Mouse (Mus musculus): ENCODE measurements around the gene Trim23.
"Not testable (repeated sequence)": the region's sequence is repeated elsewhere in the genome, so short reads cannot be mapped to it uniquely, and the experiment has no call there.

Gene Trim23

DNA sequence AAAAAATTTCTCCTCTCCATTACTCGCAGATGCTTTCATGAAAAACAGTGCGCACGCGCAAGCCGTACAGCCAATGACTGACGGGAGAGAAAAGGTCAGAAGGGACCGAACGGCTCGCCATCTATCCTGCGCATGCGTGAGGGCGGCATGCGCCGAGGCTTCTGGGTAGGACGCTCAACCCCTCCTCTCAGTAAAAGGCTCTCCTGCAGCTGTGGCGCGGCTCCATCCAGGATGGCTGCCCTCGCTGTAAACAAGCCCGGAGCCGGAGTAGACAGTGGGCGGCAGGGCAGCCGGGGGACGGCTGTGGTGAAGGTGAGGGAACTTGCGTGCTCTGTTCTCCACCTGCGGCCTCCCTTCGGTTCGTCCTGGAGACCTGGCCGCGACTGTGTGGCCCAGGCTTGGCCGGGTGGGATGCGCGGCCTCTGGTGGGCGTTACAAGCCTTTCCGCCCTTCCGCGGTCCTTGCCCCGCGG lies at the start of gene Trim23:
Gene Trim23, plus strand, starts transcription at position 148 of the 472 bp plus-strand sequence.
- DNase-seq: peak; percentile 98 to 99

DNA sequence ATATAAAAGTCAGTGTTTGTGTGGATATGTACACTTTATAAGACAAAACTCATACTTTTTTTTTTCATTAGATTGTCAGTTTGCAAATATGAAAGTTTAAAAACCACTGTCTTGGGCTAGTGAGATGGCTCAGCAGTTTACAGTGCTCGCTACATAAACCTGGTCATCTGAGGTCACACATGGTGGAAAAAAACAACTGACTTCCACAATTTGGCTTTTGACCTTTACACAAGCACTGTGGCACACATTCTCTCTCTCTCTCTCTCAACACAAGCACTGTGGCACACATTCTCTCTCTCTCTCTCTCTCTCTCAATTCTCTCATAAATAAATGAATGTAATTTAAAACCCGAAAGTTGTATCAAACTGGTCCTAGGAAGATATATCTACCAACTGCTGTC lies 46.0 kb upstream of the Trim23 start:
- no peak for DNase-seq

DNA sequence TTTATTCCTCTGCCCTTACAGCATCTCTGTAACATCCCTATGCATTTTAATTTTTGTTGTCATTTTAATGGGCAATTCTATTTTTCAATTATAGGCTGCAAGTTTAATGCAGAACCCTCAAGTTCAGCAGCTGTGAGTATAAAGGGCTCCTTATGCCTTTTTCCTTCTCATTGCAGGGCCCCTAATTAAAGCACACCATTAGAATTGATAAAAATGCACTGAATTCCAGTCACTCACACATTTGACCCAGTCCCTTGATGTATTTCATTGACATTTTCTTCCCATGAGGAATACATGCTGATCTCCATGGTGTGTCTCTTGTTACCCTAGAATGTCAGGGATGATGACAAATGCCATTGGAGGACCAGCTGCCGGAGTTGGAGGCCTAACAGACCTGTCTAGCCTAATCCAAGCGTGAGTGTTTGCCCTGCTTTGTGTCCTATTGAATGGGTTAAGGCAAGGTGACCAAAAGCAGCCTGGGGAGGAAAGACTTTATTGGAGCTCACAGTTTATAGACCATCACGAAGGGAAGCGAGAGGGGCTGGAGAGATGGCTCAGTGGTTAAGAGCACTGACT lies 44.0 kb upstream of the Trim23 start:
- no peak for DNase-seq

DNA sequence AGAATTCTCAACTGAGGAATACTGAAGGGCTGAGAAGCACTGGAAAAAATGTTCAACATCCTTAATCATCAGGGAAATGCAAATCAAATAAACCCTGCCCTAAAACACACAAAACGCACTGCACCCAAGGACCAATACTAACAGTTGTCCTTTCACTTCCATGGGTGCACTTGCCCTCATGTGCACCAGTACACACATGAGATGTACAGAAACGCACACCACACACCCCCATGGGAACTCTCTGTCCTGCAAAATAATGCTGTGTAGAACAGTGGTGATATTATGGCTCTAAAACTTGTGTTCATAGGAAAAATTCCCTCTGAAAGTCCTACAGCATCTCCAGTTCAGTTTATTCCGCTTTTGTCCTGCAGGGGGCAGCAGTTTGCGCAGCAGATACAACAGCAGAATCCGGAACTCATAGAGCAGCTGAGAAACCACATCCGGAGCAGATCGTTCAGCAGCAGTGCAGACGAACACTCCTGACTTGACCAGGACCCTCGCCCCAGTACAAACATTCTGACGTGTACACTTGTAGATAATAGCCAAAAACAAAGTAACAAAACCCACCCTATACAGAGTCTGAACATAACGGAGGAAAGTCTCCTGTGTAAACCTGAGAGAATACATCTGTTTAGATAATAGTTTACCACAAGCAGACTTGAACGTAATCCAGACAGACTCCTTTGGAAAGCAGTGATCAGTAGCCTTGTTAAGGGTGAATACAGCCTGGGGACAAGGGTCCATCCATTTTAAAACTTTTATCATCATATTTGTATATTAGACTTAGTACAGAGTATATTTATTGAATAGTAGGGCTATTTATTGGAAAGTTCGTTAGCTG lies 39.0 kb upstream of the Trim23 start:
- DNase-seq: peak; percentile 82 to 89

DNA sequence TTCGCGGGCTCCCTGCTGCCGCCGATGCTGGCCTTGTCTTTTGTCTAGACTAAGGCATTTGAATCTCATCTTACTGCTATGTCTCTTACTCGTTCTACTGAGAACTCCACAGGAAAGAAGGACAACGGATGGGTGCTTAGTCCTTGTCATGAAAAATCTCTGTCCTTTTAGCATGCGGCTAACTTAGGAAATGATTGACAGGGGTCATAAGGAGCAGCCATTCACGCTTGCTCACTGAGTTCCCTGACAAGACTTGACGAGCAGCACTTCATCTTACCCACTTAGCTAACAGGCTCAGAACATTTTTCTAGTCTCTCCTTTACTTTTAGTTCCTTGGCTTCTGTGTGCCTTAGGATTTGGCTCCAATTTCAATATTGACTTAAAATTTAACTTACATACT lies 33.7 kb upstream of the Trim23 start:
- no peak for DNase-seq

DNA sequence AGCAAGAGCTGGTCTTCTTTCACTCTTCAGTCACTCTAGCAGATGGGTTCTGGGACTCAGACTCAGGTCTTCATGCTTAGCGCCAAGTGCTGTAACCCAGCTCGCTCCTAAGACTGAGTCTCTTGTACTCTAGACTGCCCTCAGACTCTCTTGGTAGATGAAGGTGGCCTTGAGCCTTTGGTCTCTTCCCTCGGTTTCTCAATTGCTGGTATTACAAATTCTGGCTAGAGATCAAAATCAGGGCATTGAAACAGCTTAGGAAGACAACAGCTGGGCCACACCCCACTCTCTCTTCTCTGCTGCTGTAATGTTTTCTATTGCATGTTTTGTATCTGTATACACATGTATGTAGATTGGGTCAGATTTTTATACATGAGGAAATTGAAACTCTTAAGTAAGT lies 33.0 kb upstream of the Trim23 start:
- DNase-seq: no peak

DNA sequence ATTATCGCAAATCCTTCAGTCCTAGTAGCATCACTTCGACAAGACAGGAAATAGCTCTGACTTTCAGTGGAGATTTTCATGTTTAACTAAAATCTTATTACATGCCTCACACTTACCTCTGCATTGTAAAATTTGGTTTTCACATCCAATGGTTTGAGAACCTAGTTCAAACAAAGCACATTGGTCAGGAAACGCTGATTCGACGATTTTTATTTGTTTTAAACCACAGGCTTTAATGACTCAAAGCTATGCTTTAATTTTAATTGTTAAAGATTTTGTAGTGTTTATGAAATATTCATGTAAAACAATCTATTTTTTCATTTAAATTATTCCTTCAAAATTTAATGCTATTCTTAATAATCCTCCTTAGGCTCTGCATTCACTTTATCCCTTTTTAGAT lies 24.4 kb upstream of the Trim23 start:
- no peak for DNase-seq

DNA sequence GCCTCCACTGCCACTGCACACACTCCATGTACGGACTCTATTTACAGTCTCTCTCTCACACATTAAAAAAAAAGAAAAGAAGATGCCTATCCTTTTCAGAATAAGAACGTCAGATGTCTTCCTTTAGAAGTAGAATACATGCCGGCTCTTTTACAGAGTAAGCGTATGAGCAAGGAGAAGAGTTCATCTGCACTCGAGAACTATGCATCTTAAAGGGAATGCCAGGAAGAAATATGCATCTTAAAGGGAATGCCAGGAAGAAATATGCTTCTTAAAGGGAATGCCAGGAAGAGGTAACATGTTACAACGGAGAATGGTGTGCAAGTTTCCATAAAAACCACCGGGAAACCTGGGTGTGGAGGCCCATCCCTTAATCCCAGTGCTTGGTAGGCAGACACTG lies 23.5 kb upstream of the Trim23 start:
- DNase-seq: no peak

DNA sequence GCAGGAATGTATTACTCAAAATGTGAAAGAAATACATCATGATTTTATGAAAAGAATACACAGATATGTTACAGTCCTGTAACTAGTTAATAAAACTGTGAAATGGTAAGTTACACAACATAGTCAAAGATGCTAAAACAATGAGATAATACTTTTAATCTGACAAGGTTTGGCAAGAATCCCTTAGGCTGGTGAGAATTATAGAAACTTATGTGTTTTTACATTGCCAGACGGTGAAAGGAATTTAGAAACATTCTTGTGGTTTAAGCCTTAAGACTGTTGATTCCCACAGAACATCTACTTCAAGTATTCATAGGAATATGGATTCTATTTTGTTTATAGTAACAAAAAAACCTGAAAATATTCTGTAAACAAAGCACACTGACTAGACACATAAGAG lies 22.9 kb upstream of the Trim23 start:
- no peak for DNase-seq

DNA sequence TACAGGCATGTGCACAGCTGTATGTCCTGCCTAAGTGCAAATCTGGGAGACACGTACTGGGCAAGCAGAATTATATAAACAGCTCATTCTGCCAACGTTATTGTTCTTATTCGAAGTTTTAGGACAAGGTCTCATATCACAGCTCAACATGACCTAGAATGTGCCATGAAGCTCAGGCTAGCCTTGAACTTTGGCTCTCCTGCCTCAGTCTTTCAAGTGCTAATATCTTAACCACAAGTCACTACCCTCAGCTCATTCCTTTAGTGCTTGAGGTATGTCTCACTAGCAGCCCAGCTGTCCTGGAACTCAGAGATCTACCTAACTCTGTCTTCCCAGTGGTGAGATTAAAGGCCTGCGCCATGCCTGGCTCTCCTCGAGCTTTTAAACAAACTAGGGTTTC lies 6.9 kb upstream of the Trim23 start:
- DNase-seq: no peak

DNA sequence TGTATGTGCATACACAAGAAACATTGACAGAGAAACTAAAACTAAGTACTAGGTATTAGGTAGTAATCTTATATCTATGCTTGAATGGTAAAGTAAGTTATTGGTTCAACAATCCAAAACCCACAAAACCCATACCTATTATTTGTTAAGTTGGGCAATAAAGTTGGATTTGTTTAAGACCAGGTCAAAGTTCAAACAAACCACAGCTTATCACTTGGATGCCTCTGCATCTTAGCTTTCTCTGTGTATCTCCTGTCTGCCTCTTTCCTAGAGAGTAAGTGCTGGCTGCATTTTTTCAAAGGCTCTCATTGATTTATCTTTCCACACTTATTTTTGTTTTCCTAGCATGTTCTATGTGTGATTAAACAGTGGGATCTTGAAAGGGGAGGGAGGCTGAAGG lies 6.1 kb upstream of the Trim23 start:
- DNase-seq: no peak

DNA sequence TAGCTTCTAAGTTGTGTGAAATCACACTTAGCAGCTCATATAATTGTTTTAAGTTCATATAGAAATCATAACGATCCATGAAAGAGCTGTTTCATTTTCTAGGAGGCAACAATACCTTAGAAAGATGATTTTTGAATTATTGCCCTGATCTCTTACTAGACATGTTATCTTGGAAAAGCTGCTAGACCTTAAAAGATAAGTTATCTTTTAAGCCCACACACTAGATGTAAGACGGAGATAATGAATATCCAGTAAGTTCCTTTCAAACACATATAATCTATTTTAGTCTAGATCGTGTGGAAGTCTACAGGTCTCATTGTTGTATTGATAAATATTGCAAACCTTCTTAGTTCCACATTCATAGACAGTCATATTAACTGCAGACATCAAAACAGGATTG lies 1.7 kb upstream of the Trim23 start:
- no peak for DNase-seq

DNA sequence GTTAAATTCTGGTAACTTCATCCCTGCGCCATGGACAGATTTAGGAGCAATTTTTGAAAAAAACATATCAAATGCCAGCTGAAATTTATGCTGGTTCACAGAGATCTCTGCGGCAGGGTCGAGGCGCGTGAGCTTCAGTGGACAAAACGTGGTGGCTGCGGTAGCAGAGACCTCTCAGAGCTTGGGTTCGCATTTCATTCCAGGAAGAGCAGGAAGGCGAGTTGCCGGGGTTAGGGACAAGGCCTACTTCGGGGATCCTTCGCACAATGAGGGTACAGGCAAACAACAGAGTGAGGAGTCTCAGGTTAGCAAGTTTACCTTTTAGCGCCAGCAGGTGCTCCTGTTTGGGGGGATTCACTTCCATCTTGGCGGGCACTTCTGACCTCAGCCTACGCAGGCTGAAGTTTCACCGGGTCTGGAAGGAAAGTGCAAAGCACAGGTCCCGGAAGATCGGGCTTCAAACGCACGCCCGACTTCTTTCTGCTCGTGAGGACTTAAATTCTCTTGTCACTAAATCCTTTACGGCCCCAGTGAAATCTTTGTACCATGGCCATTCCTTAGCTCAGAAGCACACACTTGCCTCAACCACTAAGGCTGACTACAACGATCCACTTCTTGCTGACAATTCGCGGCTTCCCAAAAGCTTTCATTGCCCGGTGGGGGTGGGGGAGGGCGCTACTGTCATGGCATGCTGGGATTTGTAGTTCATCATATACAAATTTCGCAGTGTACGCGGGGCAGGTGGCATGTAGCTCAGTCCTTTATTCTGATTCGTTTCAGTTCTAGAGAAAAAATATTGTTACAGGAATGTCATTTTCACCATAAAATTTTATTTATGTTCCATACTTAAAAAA lies 574 bp upstream of the Trim23 start, which contains the start of gene Trappc13:
Gene Trappc13, minus strand, starts transcription at position 674 of the 854 bp plus-strand sequence.
- DNase-seq: peak; percentile 94 to 95

DNA sequence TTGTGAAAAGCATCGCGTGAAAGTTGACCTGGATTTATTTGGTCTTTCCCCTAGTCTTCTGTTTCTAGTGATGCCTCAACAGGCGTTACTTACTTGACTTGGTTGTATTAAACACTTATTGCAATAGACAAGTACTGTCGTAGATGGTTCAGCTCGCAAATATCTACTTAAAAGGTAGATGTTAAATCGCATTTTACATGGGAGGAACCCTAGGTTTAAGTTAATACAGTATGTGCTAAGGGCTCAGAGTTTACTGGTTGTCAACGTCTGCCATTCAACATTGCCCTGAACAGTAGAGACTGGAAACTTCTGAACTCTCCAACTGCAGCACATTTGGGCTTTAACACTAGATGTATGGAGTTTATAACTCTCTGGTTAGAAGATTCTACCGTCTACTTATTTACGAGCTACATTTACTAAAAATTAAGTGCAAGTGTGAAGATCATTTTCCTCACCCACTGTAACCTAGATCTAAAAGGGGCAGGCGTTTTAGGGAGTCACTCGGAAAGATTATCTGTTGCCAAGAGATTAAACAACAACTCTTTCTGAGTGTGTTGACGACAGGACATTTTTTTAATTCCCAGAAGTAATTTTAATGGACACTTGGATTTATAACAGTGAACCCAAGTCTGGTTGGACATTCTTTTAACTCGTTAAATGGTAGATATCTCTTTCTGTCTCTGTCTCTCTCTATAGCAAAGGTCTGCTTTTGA lies 735 bp downstream of the Trim23 start:
- DNase-seq: no peak

DNA sequence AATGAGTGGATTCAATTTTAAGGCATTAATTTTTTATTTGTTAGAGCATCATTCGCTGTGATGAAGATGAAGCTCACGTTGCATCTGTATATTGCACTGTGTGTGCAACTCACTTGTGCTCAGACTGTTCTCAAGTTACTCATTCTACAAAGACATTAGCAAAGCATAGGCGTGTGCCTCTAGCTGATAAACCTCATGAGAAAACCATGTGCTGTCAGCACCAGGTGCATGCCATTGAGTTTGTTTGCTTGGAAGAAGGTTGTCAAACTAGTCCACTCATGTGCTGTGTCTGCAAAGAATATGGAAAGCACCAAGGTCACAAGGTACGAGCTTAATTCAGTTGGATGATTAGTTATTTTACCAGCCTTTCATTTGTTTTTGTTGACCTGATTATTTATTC lies 8.8 kb downstream of the Trim23 start:
- DNase-seq: no peak

DNA sequence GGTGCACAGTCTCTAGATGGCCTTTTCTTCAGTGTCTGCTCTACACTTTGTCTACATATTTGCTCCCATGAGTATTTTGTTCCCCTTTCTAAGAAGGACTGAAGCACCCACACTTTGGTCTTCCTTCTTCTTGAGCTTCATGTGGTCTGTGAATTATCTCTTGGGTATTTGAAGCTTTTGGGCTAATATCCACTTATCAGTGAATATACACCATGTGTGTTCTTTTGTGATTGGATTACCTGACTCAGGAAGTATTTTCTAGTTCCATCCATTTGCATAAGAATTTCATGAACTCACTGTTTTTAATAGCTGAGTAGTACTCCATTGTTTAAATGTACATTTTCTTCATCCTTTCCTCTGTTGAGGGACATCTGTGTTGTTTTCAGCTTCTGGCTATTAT lies 17.3 kb downstream of the Trim23 start:
- not testable (repeated sequence) for DNase-seq

DNA sequence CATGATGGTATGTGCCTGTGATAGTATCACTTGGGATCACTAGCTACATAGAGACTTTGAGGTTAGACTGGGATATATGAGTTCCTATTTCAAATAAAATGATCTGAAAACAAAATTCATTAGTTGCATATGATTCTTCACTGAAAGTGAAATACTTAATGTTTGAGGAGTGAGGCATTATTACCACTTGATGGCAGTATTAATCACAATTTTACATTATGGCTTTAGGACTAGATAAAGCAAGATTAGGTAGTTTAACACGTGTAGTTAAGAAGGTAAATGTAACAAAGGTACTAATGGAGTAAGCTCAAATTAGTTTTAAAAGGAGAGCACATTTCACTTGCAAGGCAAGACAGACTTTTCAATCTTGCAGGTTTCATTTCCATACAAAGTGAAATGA lies 25.7 kb downstream of the Trim23 start:
- no peak for DNase-seq

DNA sequence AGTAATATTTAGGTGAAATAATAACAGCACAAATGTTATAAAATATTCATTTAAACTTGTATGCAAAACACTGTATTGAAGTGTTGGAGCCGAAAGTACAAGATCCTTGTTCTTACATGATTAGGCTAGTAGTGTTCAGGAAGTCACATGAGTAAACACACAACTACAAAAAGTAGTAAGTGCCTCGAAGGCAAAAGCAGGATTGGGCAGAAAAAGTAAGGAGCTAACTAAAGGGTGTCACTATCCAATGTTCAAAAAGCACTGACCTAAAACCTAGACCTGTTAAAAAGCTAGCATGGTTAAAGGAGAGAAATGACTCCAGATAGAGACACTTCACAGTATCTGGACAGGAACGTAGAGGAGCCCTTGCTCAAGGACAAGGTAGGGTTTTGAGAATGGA lies 48.9 kb downstream of the Trim23 start:
- DNase-seq: no peak

DNA sequence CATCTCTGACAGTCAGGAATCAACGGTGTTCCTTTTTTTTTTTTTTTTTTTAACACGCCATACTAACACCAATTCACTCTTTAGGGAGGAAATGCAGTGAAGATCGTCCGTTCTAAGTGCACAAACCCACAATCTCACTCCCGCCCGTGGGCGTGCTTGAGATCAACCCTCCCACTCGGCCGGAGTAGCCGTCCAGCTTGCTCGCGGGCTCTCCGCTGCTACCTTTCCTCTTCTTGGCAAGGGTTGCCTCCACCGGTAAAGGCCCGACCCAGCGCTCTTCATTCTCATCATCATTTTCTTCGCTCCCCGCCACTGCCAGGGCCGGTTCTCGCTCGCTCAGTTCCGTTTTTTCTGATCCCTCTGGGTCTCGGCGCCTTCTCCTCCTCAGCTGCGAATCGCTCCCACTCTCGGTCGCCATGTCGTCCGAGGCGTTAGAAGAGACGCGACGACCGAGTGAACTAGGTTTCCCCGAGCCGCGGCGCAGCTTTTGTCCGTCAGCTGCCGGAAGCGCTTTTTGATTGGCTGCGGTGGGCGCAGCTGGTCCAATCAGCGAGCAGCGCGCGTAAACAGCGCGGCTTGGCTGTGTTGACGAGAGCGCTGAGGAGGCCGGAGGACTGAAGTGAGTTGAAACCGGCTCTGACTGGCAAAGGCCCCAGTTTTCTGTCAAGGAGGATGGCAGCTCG lies 49.9 kb downstream of the Trim23 start, which contains the start of the genes Cenpk and Ppwd1:
Gene Cenpk, plus strand, starts transcription at position 228 of the 683 bp plus-strand sequence.
Gene Ppwd1, minus strand, starts transcription at position 460 of the 683 bp plus-strand sequence.
- DNase-seq: peak; percentile 98

DNA sequence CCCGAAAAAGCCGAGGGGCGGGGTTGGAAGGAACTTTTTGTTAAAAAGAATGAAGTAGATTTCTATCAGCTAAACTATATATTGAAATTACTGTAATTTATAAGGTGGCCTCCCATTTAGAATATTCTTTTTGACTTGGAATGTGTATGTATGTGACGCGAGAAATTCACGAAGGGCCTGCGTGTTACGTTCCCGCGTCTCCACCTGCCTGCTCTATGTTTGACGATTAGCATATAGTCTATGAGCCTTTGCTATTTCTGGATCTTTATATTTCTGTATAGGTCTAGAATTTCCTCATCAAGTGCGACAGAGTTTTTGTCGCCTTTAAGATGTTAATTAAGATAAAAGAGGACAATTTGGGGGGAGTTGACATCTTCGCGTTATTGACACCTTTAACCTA lies 50.6 kb downstream of the Trim23 start:
- DNase-seq: peak in 1 of 2 experiments; percentile 2
